Mouse (Mus musculus) liver, embryonic 14.5 days (tissue): Measurements from ENCODE around the gene Gm9837. TPM values are rescaled to one million over a fixed set of nuclear protein-coding genes. Genes with fewer than 3 reads are reported as not detected.
"Not testable (repeated sequence)": the region's sequence is repeated elsewhere in the genome, so short reads cannot be mapped to it uniquely, and the experiment has no call there.

Experiments used
- ATAC-seq: fragments of 200-750 bp; cut with Nextera tagmentation; 2 replicates; pipeline ENCODE4 v1.8.0; 2017; ENCODE audit warnings: moderate number of reproducible peaks, mild to moderate bottlenecking, moderate library complexity; ENCODE audit not compliant: insufficient read depth
- DNase-seq, 3 experiments: peaks; one replicate each; pipeline ENCODE4 v3.0.0-alpha.2; 2012 to 2013; ENCODE audit warnings: low read depth in 3 of 3, low spot score in 3 of 3
- H3K27ac ChIP-seq: fragments of 300-500 bp; sonication (generic); 2 replicates; pipeline ENCODE4 v1.5.1; 2014; ENCODE audit warnings: moderate library complexity, mild to moderate bottlenecking, control low read depth, inconsistent platforms
- H3K27me3 ChIP-seq: fragments of 300-500 bp; sonication (generic); 2 replicates; pipeline ENCODE4 v1.6.1; 2014; ENCODE audit warnings: mild to moderate bottlenecking, low read length, moderate library complexity; ENCODE audit not compliant: control insufficient read depth, insufficient read depth
- H3K36me3 ChIP-seq: fragments of 300-500 bp; sonication (generic); replicated peaks from 2 replicates; pipeline ENCODE4 v1.6.1; 2014; ENCODE audit warnings: low read depth; ENCODE audit not compliant: control insufficient read depth, insufficient read depth
- H3K4me1 ChIP-seq, 2 experiments: fragments of 200-500 bp in 1 of 2; fragments of 300-500 bp in 1 of 2; sonication (generic) in 1 of 2; replicated peaks; 2 replicates each; pipeline ENCODE4 v1.6.1; 2012 to 2014; ENCODE audit warnings: antibody characterized with exemption in 1 of 2, inconsistent platforms in 1 of 2, low read length in 1 of 2; ENCODE audit not compliant: control insufficient read depth in 2 of 2, insufficient read depth in 2 of 2
- H3K4me2 ChIP-seq: fragments of 300-500 bp; sonication (generic); 2 replicates; pipeline ENCODE4 v1.6.1; 2014; ENCODE audit warnings: low read depth, mild to moderate bottlenecking, control low read depth, moderate library complexity
- H3K4me3 ChIP-seq, 2 experiments: fragments of 200-500 bp in 1 of 2; fragments of 300-500 bp in 1 of 2; sonication (generic) in 1 of 2; 2 replicates each; pipeline ENCODE4 v1.5.1; 2012 to 2014; ENCODE audit warnings: low read depth in 2 of 2, low read length in 2 of 2, mild to moderate bottlenecking in 2 of 2, control low read depth in 1 of 2, inconsistent platforms in 1 of 2, moderate library complexity in 1 of 2; ENCODE audit not compliant: insufficient read depth in 1 of 2
- H3K9ac ChIP-seq: fragments of 300-500 bp; sonication (generic); replicated peaks from 2 replicates; pipeline ENCODE4 v1.6.1; 2014; ENCODE audit warnings: mild to moderate bottlenecking, control low read depth, moderate library complexity
- H3K9me3 ChIP-seq: fragments of 300-500 bp; sonication (generic); 2 replicates; pipeline ENCODE4 v1.6.1; 2016; ENCODE audit warnings: low read length, mixed read lengths; ENCODE audit not compliant: control insufficient read depth
- CTCF ChIP-seq: IDR thresholded peaks from 2 replicates; pipeline ENCODE4 v1.5.1; 2016; ENCODE audit warnings: antibody characterized with exemption, low read depth, control low read depth
- EP300 ChIP-seq: IDR thresholded peaks from 2 replicates; pipeline ENCODE4 v1.6.1; 2016; ENCODE audit warnings: antibody characterized with exemption, low read depth
- WGBS: fragments of 180-500 bp; shearing (Covaris S2); extraction: QIAGEN DNeasy Blood & Tissue Kit; methylation state at CpG from one replicate; pipeline ENCODE4 v1.1.7; 2014; ENCODE audit not compliant: insufficient replicate concordance; 5-methylcytosine and 5-hydroxymethylcytosine counted together
- polyA plus RNA-seq, 2 experiments: library from polyadenylated mRNA; depleted of rRNA in 1 of 2; stranded (reverse) in 1 of 2; unstranded in 1 of 2; fragments of >200 nt; fragmentation: Nextera tagmentation in 1 of 2; extraction: Ambion mirVana in 1 of 2; gene quantifications; 2 replicates each; pipeline versions ENCODE4 v1.2.1 to v1.2.3; 2012 to 2014

Gm9837 gene
- polyA plus RNA-seq, 2 experiments, result not detected

DNA sequence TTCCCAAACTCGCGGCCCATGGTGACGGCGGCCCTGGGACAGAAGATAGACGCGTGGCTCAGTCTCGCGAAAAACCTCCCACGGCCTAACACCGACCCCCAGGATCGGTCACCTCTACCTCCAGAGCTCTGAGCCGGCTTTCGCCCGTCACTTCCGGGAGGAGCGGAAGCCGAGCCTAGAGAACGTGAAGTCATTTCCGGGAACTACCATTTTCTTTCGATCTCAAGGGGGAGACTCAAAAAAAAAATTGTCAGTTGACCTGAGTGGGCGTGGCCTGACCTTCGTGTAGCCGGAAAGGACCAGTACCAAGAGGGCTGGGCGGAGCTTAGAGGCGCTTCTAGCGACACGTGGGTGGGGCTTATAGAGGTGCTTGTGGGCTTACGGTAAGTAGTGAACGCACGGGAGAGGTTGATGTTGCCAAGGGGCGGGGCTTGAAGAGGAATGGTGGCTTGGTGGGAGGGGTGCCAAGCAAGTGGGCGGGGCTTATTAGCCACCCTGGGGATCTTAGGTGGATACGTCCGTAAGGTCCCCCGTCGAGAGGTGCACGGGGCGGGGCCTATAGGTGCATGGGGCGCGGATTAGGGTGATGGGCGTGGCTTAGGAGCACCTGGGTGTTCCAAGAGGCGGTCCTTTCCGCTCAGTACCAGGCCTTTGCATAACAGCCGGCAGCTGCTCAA lies 39.5 kb downstream of the Gm9837 start, which contains the start of the genes Uqcrq and Gdf9:
Gene Uqcrq (minus strand): TSS at position 162 of the 677 bp plus-strand sequence.
Gene Gdf9 (plus strand): TSS at position 354 of the 677 bp plus-strand sequence.
- peak; percentile 89 for ATAC-seq
- no peak for TF ChIP-seq EP300
- no peak for TF ChIP-seq CTCF
- WGBS, result under 1% methylated on average over 44 of the region's 44 CpGs
- peak within 1 kb of the TSS; percentile 80 to 86 for H3K4me3 ChIP-seq
- H3K9me3 ChIP-seq, result no peaks in the 10 kb centered on the region
- H3K4me2 ChIP-seq, result peak within 1 kb of the TSS; percentile 94
- peak within 1 kb of the TSS; percentile 67 for H3K27ac ChIP-seq
- H3K4me1 ChIP-seq, result peaks cover 24 to 31% of the 10 kb centered on the region in 2 experiments
- H3K36me3 ChIP-seq, result peaks cover 12% of the 10 kb centered on the region
- no peaks in the 10 kb centered on the region for H3K27me3 ChIP-seq
- peak; percentile 99 to 100 (median 99) for DNase-seq
- peak within 1 kb of the TSS; percentile 84 for H3K9ac ChIP-seq

- Histone ChIP-seq H3K4me3 (peak overlapping the region; percentile 80 to 86), H3K36me3 (peaks cover 12% of the 10 kb centered on the region), H3K9me3 (no peaks in the 10 kb centered on the region), H3K27me3 (no peaks in the 10 kb centered on the region), H3K9ac (peak overlapping the region; percentile 84), H3K4me2 (peak overlapping the region; percentile 94), H3K4me1 (peaks cover 24 to 35% of the 10 kb centered on the region in 2 experiments), H3K27ac (peak overlapping the region; percentile 67)
- TF ChIP-seq EP300 (no peak), CTCF (no peak)
- DNase-seq, result peak; percentile 42 to 54 (median 46)
- peak; percentile 37 for ATAC-seq
- WGBS, result under 1% methylated on average over 34 of the region's 34 CpGs
Observed at GRCm38 (mm10) chr11:53430300-53430669, 40.0 kb downstream of the Gm9837 start.

- ATAC-seq (no peak), DNase-seq (no peak)
- TF ChIP-seq EP300 (no peak), CTCF (0 out of 2 replicates have a peak, but pooled peaks have one; percentile 4)
- H3K36me3 ChIP-seq, result peaks cover 12% of the 10 kb centered on the region
- H3K4me1 ChIP-seq, result peaks cover 24 to 39% of the 10 kb centered on the region in 2 experiments
- H3K9me3 ChIP-seq, result no peaks in the 10 kb centered on the region
- no peaks in the 10 kb centered on the region for H3K27me3 ChIP-seq
- peak overlapping the region; percentile 94 for H3K4me2 ChIP-seq
- H3K9ac ChIP-seq, result no peak overlapping the region
- H3K27ac ChIP-seq, result no peak overlapping the region
- peak overlapping the region; percentile 47 to 86; a peak in 3 of 4 replicates for H3K4me3 ChIP-seq
Observed at GRCm38 (mm10) chr11:53429182-53429581, 41.1 kb downstream of the Gm9837 start.

DNA sequence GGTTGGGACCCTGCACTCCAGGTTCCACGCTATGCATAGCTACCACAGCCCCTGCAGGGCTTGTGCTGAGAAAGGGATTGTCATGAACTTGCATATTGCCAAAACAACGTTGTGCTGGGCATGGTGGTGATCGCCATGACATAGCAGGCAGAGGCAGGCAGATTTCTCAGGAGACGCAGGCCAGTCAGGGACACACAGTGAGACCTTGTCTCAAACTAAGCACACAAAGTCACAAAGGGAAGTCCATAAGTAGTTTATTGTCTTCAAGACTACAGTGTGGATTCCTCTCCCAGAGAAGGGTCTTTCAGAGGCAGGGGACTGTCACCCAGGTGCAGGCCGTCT lies 41.6 kb downstream of the Gm9837 start:
- peaks cover 12% of the 10 kb centered on the region for H3K36me3 ChIP-seq
- ATAC-seq (no peak), DNase-seq (no peak)
- no peak for TF ChIP-seq EP300
- TF ChIP-seq CTCF, result no peak
- no peak overlapping the region for H3K9ac ChIP-seq
- no peaks in the 10 kb centered on the region for H3K27me3 ChIP-seq
- no peak overlapping the region for H3K4me2 ChIP-seq
- H3K4me1 ChIP-seq, result peaks cover 24 to 40% of the 10 kb centered on the region in 2 experiments
- no peak overlapping the region for H3K4me3 ChIP-seq
- no peaks in the 10 kb centered on the region for H3K9me3 ChIP-seq
- no peak overlapping the region for H3K27ac ChIP-seq
- WGBS, result 83% methylated on average over 5 of the region's 5 CpGs

DNA sequence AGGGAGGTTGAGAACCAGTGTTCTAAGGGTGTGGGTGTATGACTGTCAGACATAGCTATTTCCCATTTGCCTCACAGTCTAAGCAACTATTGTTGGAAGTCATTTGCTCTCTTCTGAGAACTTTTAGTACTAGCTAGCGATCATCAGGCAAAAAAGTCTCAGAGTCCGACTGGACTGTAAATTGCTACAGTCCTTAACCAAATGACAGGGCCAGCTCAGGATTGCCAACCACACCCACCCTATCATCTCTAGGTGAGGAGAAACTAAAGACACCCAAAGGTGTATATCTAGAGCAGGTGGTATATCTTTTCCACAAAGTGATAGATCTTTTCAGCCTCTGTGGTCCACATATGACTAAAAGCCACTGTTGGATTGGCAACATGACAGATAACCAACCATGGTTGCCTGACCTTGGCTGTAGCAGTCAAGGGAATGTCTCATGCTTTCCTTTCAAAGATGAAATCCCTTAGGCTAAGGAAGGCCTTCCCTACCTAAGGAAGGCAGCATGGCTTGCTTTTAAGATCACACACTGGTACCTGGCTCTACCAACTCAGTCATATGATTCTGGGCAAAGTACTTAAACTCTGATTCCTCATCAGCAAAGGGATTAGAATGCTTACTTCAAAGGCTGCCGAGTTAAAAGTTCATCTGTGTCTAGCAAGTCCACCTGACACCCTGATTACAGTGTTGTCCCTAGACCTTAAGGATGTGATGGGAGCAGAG lies 42.1 kb downstream of the Gm9837 start:
- no peak overlapping the region for H3K4me2 ChIP-seq
- H3K9me3 ChIP-seq, result no peaks in the 10 kb centered on the region
- no peak overlapping the region for H3K27ac ChIP-seq
- TF ChIP-seq EP300 (no peak), CTCF (no peak)
- no peak for ATAC-seq
- no peaks in the 10 kb centered on the region for H3K27me3 ChIP-seq
- peaks cover 12% of the 10 kb centered on the region for H3K36me3 ChIP-seq
- no peak overlapping the region for H3K9ac ChIP-seq
- DNase-seq, result no peak
- peaks cover 22 to 37% of the 10 kb centered on the region in 2 experiments for H3K4me1 ChIP-seq
- H3K4me3 ChIP-seq, result no peak overlapping the region
- WGBS, result 77% methylated on average over 3 of the region's 3 CpGs

DNA sequence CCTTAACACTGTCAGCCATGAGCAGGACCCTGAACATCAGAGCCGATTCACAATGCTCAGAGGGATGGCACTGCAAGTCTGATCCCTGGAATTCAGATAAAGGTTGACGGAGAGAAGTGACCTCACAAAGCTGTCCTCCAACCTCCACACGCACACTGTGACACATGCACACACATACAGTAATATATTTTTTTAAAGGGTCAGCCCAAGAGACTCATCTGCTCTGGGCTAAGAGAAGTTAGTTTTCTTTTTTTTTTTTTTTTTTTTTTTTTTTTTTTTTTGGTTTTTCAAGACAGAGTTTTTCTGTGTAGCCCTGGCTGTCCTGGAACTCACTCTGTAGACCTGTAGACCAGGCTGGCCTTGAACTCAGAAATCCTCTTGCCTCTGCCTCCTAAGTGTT lies 43.4 kb downstream of the Gm9837 start:
- not testable (repeated sequence) for H3K27me3 ChIP-seq, ATAC-seq, H3K4me3 ChIP-seq, H3K27ac ChIP-seq, H3K9me3 ChIP-seq, H3K4me2 ChIP-seq, H3K9ac ChIP-seq, DNase-seq
- Histone ChIP-seq H3K36me3 (peaks cover 12% of the 10 kb centered on the region), H3K4me1 (peaks cover 10 to 24% of the 10 kb centered on the region in 2 experiments)
- WGBS, result 67% methylated on average over 3 of the region's 3 CpGs
